Mouse (Mus musculus): ENCODE data around the gene Lin7c.

DNA sequence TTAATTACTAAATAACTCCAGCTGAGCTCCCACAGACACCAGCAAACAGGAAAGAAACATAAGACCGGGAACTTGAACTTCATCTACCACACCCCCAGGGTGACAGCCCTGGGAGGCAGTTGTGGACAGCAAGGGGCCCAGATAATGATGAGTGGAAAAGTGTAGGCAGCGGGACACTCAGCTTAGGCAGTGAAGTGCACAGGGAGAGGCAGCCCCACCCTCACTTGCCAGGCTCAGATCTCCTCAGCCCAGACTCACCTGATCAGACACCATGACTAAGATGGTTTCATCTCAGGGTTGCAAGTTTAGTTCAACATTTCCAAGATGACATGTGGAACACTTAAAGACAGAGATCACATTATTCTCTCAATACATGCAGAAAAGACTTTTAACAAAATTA is 18.5 kb downstream of the Lin7c start:
- TF ChIP-seq CTCF (IDR thresholded peaks at IDR 0.05; ENCODE audit: low read depth) (no peak), EP300 (IDR thresholded peaks at IDR 0.05; ENCODE audit: low read depth) (no peak)
